Mouse (Mus musculus): Measurements from ENCODE around the gene Gbf1. TPM values are rescaled to one million over a fixed set of nuclear protein-coding genes. Genes with fewer than 3 reads are reported as not detected.

The Gbf1 gene
- polyA plus RNA-seq, 1 experiment from 2014 or later = 28.0 TPM

GRCm38 (mm10) chr19:46244628-46245027, 92.3 kb downstream of the Gbf1 start:
- Histone ChIP-seq H3K27me3 (replicated peaks; ENCODE audit: control insufficient read depth, insufficient read depth, low read length) (no peaks in the 10 kb centered on the region), H3K4me3 (ENCODE audit: low read depth, low read length) (no peak overlapping the region), H3K36me3 (ENCODE audit: control insufficient read depth, insufficient read depth) (peaks cover 8% of the 10 kb centered on the region; the same call in 1 of the 2 replicates), H3K4me2 (replicated peaks; ENCODE audit: low read depth) (no peak overlapping the region), H3K9ac (ENCODE audit: low read depth, low read length) (no peak overlapping the region), H3K27ac (ENCODE audit: low read depth, low read length) (no peak overlapping the region), H3K4me1 (replicated peaks; ENCODE audit: control insufficient read depth, insufficient read depth, low read length) (no peaks in the 10 kb centered on the region), H3K9me3 (ENCODE audit: control insufficient read depth) (no peaks in the 10 kb centered on the region)
- TF ChIP-seq CTCF (IDR thresholded peaks at IDR 0.05; ENCODE audit: low read depth) = no peak
- 38% methylated on average over 5 of the region's 5 CpGs for WGBS
- no peak for ATAC-seq

GRCm38 (mm10) chr19:46248991-46249390, 96.7 kb downstream of the Gbf1 start:
- 35% methylated on average over 7 of the region's 7 CpGs for WGBS
- H3K27ac ChIP-seq (ENCODE audit: low read depth, low read length) = no peak overlapping the region
- H3K27me3 ChIP-seq (replicated peaks; ENCODE audit: control insufficient read depth, insufficient read depth, low read length) = no peaks in the 10 kb centered on the region
- no peak overlapping the region for H3K4me2 ChIP-seq (replicated peaks; ENCODE audit: low read depth)
- H3K4me3 ChIP-seq (ENCODE audit: low read depth, low read length) = no peak overlapping the region
- no peak overlapping the region for H3K9ac ChIP-seq (ENCODE audit: low read depth, low read length)
- H3K4me1 ChIP-seq (replicated peaks; ENCODE audit: control insufficient read depth, insufficient read depth, low read length) = no peaks in the 10 kb centered on the region
- H3K9me3 ChIP-seq (ENCODE audit: control insufficient read depth) = no peaks in the 10 kb centered on the region
- H3K36me3 ChIP-seq (ENCODE audit: control insufficient read depth, insufficient read depth) = peaks cover 20% of the 10 kb centered on the region
- no peak for ATAC-seq
- TF ChIP-seq CTCF (IDR thresholded peaks at IDR 0.05; ENCODE audit: low read depth) = peak; percentile 60

GRCm38 (mm10) chr19:46254163-46254752, 101.9 kb downstream of the Gbf1 start:
- no peak overlapping the region for H3K27ac ChIP-seq (ENCODE audit: low read depth, low read length)
- WGBS = 33% methylated on average over 7 of the region's 7 CpGs
- no peaks in the 10 kb centered on the region for H3K9me3 ChIP-seq (ENCODE audit: control insufficient read depth)
- peak; percentile 84 for TF ChIP-seq CTCF (IDR thresholded peaks at IDR 0.05; ENCODE audit: low read depth)
- no peak for ATAC-seq
- H3K4me2 ChIP-seq (replicated peaks; ENCODE audit: low read depth) = no peak overlapping the region
- no peak overlapping the region for H3K4me3 ChIP-seq (ENCODE audit: low read depth, low read length)
- H3K9ac ChIP-seq (ENCODE audit: low read depth, low read length) = no peak overlapping the region
- H3K27me3 ChIP-seq (replicated peaks; ENCODE audit: control insufficient read depth, insufficient read depth, low read length) = no peaks in the 10 kb centered on the region
- H3K4me1 ChIP-seq (replicated peaks; ENCODE audit: control insufficient read depth, insufficient read depth, low read length) = no peaks in the 10 kb centered on the region
- peaks cover 55% of the 10 kb centered on the region for H3K36me3 ChIP-seq (ENCODE audit: control insufficient read depth, insufficient read depth)

GRCm38 (mm10) chr19:46264762-46265161, 112.5 kb downstream of the Gbf1 start:
- Histone ChIP-seq H3K4me3 (ENCODE audit: low read depth, low read length) (no peak overlapping the region), H3K27me3 (replicated peaks; ENCODE audit: control insufficient read depth, insufficient read depth, low read length) (no peaks in the 10 kb centered on the region), H3K9me3 (ENCODE audit: control insufficient read depth) (no peaks in the 10 kb centered on the region), H3K4me1 (replicated peaks; ENCODE audit: control insufficient read depth, insufficient read depth, low read length) (no peaks in the 10 kb centered on the region), H3K4me2 (replicated peaks; ENCODE audit: low read depth) (no peak overlapping the region), H3K27ac (ENCODE audit: low read depth, low read length) (no peak overlapping the region), H3K9ac (ENCODE audit: low read depth, low read length) (no peak overlapping the region), H3K36me3 (ENCODE audit: control insufficient read depth, insufficient read depth) (peaks cover 97% of the 10 kb centered on the region)
- 91% methylated on average over 7 of the region's 7 CpGs for WGBS
- no peak for ATAC-seq
- TF ChIP-seq CTCF (IDR thresholded peaks at IDR 0.05; ENCODE audit: low read depth) = no peak

GRCm38 (mm10) chr19:46275307-46275706, 123.0 kb downstream of the Gbf1 start:
- Histone ChIP-seq H3K4me2 (replicated peaks; ENCODE audit: low read depth) (no peak overlapping the region), H3K9ac (ENCODE audit: low read depth, low read length) (no peak overlapping the region), H3K27me3 (replicated peaks; ENCODE audit: control insufficient read depth, insufficient read depth, low read length) (no peaks in the 10 kb centered on the region), H3K4me3 (ENCODE audit: low read depth, low read length) (no peak overlapping the region), H3K4me1 (replicated peaks; ENCODE audit: control insufficient read depth, insufficient read depth, low read length) (no peaks in the 10 kb centered on the region), H3K9me3 (ENCODE audit: control insufficient read depth) (no peaks in the 10 kb centered on the region), H3K27ac (ENCODE audit: low read depth, low read length) (no peak overlapping the region), H3K36me3 (ENCODE audit: control insufficient read depth, insufficient read depth) (peaks cover 76% of the 10 kb centered on the region)
- TF ChIP-seq CTCF (IDR thresholded peaks at IDR 0.05; ENCODE audit: low read depth) = peak; percentile 66
- no peak for ATAC-seq

GRCm38 (mm10) chr19:46282081-46282849, 130.0 kb downstream of the Gbf1 start:
- Histone ChIP-seq H3K27ac (ENCODE audit: low read depth, low read length) (no peak overlapping the region), H3K9me3 (ENCODE audit: control insufficient read depth) (no peaks in the 10 kb centered on the region), H3K27me3 (replicated peaks; ENCODE audit: control insufficient read depth, insufficient read depth, low read length) (no peaks in the 10 kb centered on the region), H3K4me3 (ENCODE audit: low read depth, low read length) (no peak overlapping the region), H3K9ac (ENCODE audit: low read depth, low read length) (no peak overlapping the region), H3K36me3 (ENCODE audit: control insufficient read depth, insufficient read depth) (peaks cover 90% of the 10 kb centered on the region), H3K4me1 (replicated peaks; ENCODE audit: control insufficient read depth, insufficient read depth, low read length) (no peaks in the 10 kb centered on the region), H3K4me2 (replicated peaks; ENCODE audit: low read depth) (no peak overlapping the region)
- WGBS = 94% methylated on average over 11 of the region's 11 CpGs
- ATAC-seq = no peak
- peak; percentile 40 for TF ChIP-seq CTCF (IDR thresholded peaks at IDR 0.05; ENCODE audit: low read depth)
